Mouse (Mus musculus) thymus, postnatal 14 days (tissue): Measurements from ENCODE around the gene Rbl1.

Experiments
- DNase-seq: peaks from one replicate; pipeline ENCODE4 v3.0.0; 2021

Rbl1 gene

DNA sequence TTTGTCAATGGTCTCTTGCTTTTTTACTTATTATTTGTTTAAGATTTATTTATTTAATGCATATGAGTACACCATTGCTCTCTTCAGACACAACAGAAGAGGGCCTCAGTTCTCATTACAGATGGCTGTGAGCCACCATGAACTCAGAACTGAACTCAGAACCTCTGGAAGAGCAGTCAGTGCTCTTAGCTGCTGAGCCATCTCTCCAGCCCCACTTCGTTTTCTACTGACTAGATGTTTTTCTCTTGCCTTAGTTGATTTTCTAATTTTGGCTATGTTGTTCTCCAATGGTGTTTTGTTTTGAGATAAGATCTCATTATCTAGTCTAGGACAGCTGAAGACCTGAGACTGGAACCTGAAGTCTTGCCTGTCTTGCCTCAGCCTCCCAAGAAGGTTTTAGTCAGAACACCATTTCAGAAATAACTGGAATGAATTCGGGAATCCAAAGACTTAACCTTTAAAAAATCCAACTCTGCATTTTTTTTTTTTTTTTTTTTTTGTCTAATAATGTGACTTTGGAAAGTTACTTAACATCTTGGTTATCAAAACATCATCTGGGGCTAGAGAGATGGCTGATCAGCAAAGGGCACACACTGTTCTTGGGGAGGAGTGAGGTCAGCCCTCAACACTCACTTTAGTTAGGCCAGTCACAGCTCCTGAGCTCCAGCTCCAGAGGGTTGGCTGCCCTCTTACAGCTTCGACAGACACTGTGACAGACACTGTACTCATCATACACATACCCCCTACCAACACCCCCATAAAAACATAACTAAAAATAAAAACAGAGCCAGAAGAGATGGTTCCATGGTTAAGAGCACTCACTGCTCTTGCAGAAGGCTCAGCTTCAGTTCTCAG, 71.4 kb downstream of the Rbl1 start:
- DNase-seq: no peak

GRCm38 (mm10) chr2:157132086-157132485, 72.2 kb downstream of the Rbl1 start:
- no peak for DNase-seq

DNA sequence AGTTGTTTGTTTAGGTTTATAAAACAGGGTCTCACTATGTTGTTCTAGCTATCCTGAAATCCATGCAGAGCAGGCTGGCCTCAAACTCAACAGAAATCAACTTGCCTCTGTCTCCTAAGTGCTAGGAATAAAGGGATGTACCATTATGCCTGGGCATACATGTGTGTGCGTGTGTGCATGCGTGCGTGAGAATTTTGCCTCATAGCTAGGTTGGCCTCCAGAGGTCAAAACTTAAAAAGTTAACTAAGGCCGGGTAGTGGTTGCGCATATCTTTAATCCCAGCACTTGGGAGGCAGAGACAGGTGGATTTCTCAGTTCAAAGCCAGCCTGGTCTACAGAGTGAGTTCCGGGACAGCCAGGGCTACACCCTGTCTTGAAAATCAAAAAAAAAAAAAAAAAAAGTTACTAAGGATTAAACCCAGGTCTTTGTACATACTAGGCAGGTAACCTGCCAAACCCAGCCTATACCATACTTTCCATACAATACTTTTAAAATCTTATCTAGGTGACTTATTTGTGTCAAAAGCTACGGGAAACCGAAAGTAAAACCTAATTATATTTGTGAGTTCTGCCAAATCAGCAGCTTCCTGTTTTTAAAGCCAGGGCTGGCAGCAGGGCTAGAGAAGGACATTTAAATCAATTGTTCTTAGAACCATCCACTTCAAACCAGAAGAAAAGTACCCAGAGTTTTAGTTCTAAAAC, 73.4 kb downstream of the Rbl1 start:
- no peak for DNase-seq

DNA sequence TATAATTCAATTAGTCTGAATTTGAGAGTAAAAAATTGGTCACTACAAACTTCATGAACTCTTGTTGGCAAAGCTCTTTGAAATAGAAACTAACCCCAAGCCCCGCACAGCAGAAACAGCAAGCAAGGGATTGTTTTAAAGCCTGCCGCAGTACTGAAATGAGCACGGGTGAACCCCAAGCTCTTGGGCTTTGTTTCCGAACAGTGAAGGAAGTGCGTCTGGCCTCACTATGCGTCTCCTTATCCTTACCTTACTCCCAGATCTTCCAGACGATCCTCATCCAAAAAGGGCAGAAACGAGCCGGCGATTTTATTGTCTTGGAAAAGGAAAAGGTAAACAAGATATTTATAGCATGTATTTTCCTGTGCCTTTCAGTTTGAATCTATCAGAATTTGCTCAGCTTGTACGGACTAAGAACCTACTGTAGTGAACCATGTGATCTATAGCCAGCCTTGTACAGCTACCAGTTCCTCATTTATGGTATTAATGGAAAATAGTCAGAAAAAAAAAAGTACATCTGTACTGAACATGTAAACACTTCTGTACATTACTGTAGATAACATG, 74.7 kb downstream of the Rbl1 start:
- peak; percentile 16 for DNase-seq

DNA sequence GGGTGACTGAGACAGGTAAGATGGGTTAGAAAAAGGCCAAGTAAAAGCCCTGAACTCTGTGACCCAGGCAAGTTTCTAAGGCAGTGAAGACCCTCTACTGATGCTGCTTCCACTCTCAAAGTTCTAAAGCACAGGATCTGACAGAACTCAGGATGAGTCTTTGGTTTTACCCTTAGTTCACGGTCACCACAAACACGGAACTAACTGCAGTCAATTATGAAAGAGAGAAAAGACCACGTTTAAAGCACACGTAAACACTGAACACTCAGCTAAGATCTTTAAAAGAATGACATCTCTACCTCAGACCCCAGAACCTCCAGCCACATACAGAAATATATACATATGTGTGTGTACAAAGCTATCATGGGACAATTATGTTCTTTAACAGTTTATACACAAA, 75.2 kb downstream of the Rbl1 start:
- no peak for DNase-seq

- no peak for DNase-seq
Observed at GRCm38 (mm10) chr2:157128072-157128471, 76.3 kb downstream of the Rbl1 start.

GRCm38 (mm10) chr2:157127370-157127769, 77.0 kb downstream of the Rbl1 start:
- no peak for DNase-seq

DNA sequence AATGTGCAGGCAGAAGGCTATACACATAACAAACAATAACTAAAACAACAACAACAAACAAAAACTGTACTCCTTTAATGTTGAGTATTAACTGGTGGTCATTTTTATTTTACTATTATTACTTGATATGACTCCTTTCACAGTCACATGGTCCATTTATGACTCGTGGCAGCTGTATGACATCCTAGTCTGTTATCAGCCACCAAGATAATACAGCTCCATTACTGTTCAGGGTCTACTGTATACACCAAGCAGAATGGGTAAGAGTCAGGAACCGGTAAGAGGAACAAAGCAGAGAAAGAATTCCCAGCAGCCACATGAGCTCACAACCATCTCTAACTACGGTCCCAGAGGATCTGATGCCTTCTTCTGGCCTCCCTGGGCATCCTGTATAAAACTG, 79.1 kb downstream of the Rbl1 start:
- no peak for DNase-seq

DNA sequence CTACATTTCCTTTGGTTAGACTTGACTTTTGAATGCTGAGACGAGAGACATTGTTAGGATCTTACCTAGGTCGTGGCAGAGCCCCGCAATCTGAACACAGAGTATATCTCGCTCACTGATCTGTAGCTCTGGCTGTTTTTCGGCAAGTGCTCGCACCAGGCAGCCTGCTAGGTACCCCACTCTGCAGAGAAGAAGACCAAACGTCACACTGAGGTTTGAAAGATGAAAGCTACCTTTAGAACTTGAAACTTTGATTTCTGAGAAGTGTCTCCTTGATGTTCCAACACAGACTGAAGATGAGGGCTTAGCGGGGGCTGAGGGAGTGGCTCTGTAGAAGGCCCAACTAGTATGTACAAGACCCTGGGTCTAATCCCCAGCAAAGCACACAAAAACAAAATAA, 82.6 kb downstream of the Rbl1 start:
- peak; percentile 58 for DNase-seq

DNA sequence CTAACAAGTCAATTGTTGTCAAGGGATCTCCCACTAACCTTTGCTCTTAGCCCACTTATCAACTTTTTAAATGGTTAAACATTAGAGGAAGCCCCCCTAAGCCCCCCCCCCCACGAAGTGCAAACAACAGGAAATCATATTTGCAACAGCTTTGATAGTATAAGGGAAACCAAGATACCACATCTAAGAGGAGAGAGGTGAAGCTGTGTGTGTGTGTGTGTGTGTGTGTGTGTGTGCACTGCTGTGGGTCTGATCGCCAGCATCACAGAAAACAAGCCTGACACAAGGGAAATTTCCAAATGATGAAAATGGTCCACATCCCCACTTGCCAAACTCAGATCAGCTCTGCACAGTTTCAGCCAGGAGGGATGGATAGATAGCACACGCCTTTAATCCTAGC, 85.3 kb downstream of the Rbl1 start:
- peak; percentile 45 for DNase-seq

GRCm38 (mm10) chr2:157118556-157118955, 85.8 kb downstream of the Rbl1 start:
- no peak for DNase-seq

GRCm38 (mm10) chr2:157116964-157117363, 87.4 kb downstream of the Rbl1 start:
- DNase-seq: no peak

GRCm38 (mm10) chr2:157108236-157108635, 96.1 kb downstream of the Rbl1 start:
- DNase-seq: no peak

DNA sequence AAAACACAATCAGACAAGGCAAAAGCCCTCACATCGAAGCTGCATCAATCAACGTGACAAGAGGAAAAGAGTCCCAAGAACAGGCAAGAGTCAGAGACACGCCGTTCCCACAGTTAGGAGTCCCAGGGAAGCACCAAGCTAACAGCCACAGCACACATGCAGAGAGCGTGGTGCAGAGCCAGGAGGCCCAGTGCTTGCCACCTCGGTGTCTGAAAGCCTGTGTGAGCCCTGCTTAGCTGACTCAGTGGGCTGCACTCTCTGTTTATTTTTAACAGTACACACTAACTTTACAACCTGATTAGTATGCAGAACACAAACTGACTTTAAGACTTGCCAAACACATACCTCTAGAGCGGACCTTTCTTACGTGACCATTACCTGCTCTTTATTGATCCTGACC, 99.9 kb downstream of the Rbl1 start:
- DNase-seq: no peak

DNA sequence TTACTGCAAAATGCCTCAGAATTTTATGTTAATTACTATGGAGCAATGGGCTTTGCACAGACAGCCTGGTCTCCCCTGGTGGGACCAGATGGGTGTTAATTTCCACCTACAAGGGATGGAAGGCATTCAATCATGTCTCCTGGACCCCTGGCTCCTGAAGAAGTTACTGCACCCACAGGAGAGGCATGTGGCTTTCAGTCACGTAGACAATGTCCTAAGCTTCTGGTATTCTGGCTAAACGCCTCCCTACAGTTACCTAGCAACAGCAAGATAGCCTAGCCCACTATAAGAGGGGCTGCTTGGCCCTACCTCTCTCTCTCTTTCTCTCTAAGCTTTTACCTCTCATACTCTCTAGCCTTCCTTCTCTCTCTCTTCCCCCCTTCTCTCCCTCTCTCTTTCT, 102.1 kb downstream of the Rbl1 start:
- no peak for DNase-seq

DNA sequence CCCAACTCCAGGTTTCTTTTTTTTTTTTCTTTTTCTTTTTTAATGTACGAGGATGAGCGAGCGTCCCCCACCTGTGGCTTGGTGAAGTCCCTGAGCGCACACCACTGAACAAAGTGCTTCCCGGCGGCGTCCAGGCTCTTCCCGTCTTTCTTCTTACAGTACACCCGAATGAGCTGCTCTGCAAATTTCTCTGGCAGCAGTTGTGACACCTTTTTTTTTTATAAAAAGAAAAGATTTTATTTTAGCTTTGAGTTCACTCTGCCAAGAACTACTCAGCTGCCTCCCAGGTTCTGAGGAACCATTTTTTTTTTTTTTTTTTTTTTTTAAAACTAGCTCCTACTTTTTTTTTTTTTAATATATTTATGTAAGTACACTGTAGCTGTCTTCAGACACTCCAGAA, 102.7 kb downstream of the Rbl1 start:
- no peak for DNase-seq

DNA sequence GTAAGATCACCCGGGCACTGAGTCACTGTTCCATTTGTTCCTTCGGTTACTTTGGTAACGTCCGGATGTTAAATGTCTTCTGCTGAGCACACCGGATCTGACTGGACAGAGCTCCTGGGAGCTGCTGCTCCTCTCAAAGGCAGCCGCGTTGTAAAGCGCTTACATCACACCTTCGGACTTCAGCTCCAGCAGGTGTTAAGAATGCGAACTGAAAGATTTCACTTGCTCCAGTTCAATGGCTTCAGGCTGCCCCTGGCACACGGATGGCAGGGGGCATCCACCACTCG, 104.1 kb downstream of the Rbl1 start:
- DNase-seq: no peak

GRCm38 (mm10) chr2:157099532-157100318, 104.6 kb downstream of the Rbl1 start:
- DNase-seq: no peak
